Mouse (Mus musculus) liver, embryonic 12.5 days (tissue): Measurements from ENCODE around the gene Nrgn. TPM values are rescaled to one million over a fixed set of nuclear protein-coding genes. Genes with fewer than 3 reads are reported as not detected.

Source experiments
- ATAC-seq: fragments of 200-750 bp; cut with Nextera tagmentation; 2 replicates; pipeline ENCODE4 v1.8.0; 2017; ENCODE audit warnings: moderate number of reproducible peaks, mild to moderate bottlenecking, moderate library complexity
- H3K27ac ChIP-seq: fragments of 300-500 bp; sonication (generic); 2 replicates; pipeline ENCODE4 v1.5.1; 2016; ENCODE audit warnings: mild to moderate bottlenecking
- H3K27me3 ChIP-seq: fragments of 300-500 bp; sonication (generic); replicated peaks from 2 replicates; pipeline ENCODE4 v1.6.1; 2016; ENCODE audit warnings: mild to moderate bottlenecking, moderate library complexity
- H3K36me3 ChIP-seq: fragments of 300-500 bp; sonication (generic); 2 replicates; pipeline ENCODE4 v1.6.1; 2016; ENCODE audit warnings: mild to moderate bottlenecking, moderate library complexity
- H3K4me1 ChIP-seq: fragments of 300-500 bp; sonication (generic); 2 replicates; pipeline ENCODE4 v1.6.1; 2016
- H3K4me2 ChIP-seq: fragments of 300-500 bp; sonication (generic); 2 replicates; pipeline ENCODE4 v1.6.1; 2016; ENCODE audit warnings: mild to moderate bottlenecking, moderate library complexity
- H3K4me3 ChIP-seq: fragments of 300-500 bp; sonication (generic); 2 replicates; pipeline ENCODE4 v1.5.1; 2016; ENCODE audit warnings: mild to moderate bottlenecking, moderate library complexity
- H3K9ac ChIP-seq: fragments of 300-500 bp; sonication (generic); 2 replicates; pipeline ENCODE4 v1.6.1; 2016; ENCODE audit warnings: mild to moderate bottlenecking, moderate library complexity
- H3K9me3 ChIP-seq: fragments of 300-500 bp; sonication (generic); replicated peaks from 2 replicates; pipeline ENCODE4 v1.6.1; 2016; ENCODE audit warnings: mild to moderate bottlenecking, moderate library complexity
- WGBS: fragments of 180-500 bp; shearing (Covaris S2); methylation state at CpG from one replicate; pipeline ENCODE4 v1.1.7; 2016; ENCODE audit not compliant: insufficient replicate concordance; 5-methylcytosine and 5-hydroxymethylcytosine counted together
- polyA plus RNA-seq: library from polyadenylated mRNA; unstranded; fragments of >200 nt; fragmentation: Nextera tagmentation; extraction: Ambion mirVana; gene quantifications from 2 replicates; pipeline ENCODE4 v1.2.1, GENCODE M21; 2016

Gene Nrgn
- 20.6 and 23.4 TPM in 2 replicates for polyA plus RNA-seq

- Histone ChIP-seq H3K4me1 (peaks cover 46% of the 10 kb centered on the region), H3K9me3 (no peaks in the 10 kb centered on the region), H3K9ac (peak within 1 kb of the TSS; percentile 60), H3K4me2 (peak within 1 kb of the TSS; percentile 89), H3K36me3 (no peaks in the 10 kb centered on the region), H3K27ac (no peak within 1 kb of the TSS), H3K27me3 (peaks cover 47% of the 10 kb centered on the region), H3K4me3 (peak within 1 kb of the TSS; percentile 58)
- peak; percentile 83 for ATAC-seq
- 5% methylated on average over 31 of the region's 31 CpGs for WGBS
Observed at GRCm38 (mm10) chr9:37552536-37553293, at the start of gene Nrgn. Gene Nrgn (minus strand): TSS chr9:37552904.

GRCm38 (mm10) chr9:37600538-37601205 lies 48.0 kb upstream of the Nrgn start:
- WGBS: 18% methylated on average over 2 of the region's 2 CpGs
- H3K4me1 ChIP-seq: peaks cover 28% of the 10 kb centered on the region
- peak overlapping the region; percentile 30 for H3K4me2 ChIP-seq
- peak overlapping the region; percentile 72 for H3K27ac ChIP-seq
- H3K9ac ChIP-seq: no peak overlapping the region
- H3K36me3 ChIP-seq: no peaks in the 10 kb centered on the region
- no peaks in the 10 kb centered on the region for H3K27me3 ChIP-seq
- ATAC-seq: peak; percentile 97
- H3K9me3 ChIP-seq: no peaks in the 10 kb centered on the region
- H3K4me3 ChIP-seq: no peak overlapping the region

GRCm38 (mm10) chr9:37598637-37599036 lies 45.9 kb upstream of the Nrgn start:
- no peaks in the 10 kb centered on the region for H3K27me3 ChIP-seq
- H3K27ac ChIP-seq: no peak overlapping the region
- peaks cover 23% of the 10 kb centered on the region for H3K4me1 ChIP-seq
- H3K9ac ChIP-seq: no peak overlapping the region
- no peaks in the 10 kb centered on the region for H3K36me3 ChIP-seq
- no peak overlapping the region for H3K4me2 ChIP-seq
- no peak for ATAC-seq
- no peaks in the 10 kb centered on the region for H3K9me3 ChIP-seq
- H3K4me3 ChIP-seq: no peak overlapping the region
- WGBS: 61% methylated on average over 2 of the region's 2 CpGs

- no peak overlapping the region for H3K4me2 ChIP-seq
- H3K4me1 ChIP-seq: peaks cover 29% of the 10 kb centered on the region
- H3K4me3 ChIP-seq: no peak overlapping the region
- no peak overlapping the region for H3K27ac ChIP-seq
- ATAC-seq: no peak
- 68% methylated on average over 1 of the region's 1 CpGs for WGBS
- H3K27me3 ChIP-seq: no peaks in the 10 kb centered on the region
- no peak overlapping the region for H3K9ac ChIP-seq
- no peaks in the 10 kb centered on the region for H3K9me3 ChIP-seq
- H3K36me3 ChIP-seq: no peaks in the 10 kb centered on the region
Observed at GRCm38 (mm10) chr9:37595570-37595969, 42.9 kb upstream of the Nrgn start.

GRCm38 (mm10) chr9:37593690-37594089 lies 41.0 kb upstream of the Nrgn start:
- H3K4me1 ChIP-seq: peaks cover 18% of the 10 kb centered on the region
- no peak overlapping the region for H3K9ac ChIP-seq
- ATAC-seq: no peak
- WGBS: 88% methylated on average over 3 of the region's 3 CpGs
- H3K9me3 ChIP-seq: no peaks in the 10 kb centered on the region
- no peak overlapping the region for H3K27ac ChIP-seq
- H3K4me2 ChIP-seq: no peak overlapping the region
- no peaks in the 10 kb centered on the region for H3K27me3 ChIP-seq
- H3K36me3 ChIP-seq: no peaks in the 10 kb centered on the region
- H3K4me3 ChIP-seq: no peak overlapping the region

- H3K4me2 ChIP-seq: no peak overlapping the region
- no peak overlapping the region for H3K4me3 ChIP-seq
- H3K27me3 ChIP-seq: no peaks in the 10 kb centered on the region
- 26% methylated on average over 6 of the region's 6 CpGs for WGBS
- H3K27ac ChIP-seq: no peak overlapping the region
- H3K9me3 ChIP-seq: no peaks in the 10 kb centered on the region
- H3K9ac ChIP-seq: no peak overlapping the region
- peaks cover 18% of the 10 kb centered on the region for H3K4me1 ChIP-seq
- no peak for ATAC-seq
- no peaks in the 10 kb centered on the region for H3K36me3 ChIP-seq
Observed at GRCm38 (mm10) chr9:37592633-37593032, 39.9 kb upstream of the Nrgn start.

GRCm38 (mm10) chr9:37592025-37592424 lies 39.3 kb upstream of the Nrgn start:
- H3K27me3 ChIP-seq: no peaks in the 10 kb centered on the region
- 29% methylated on average over 2 of the region's 2 CpGs for WGBS
- H3K4me2 ChIP-seq: no peak overlapping the region
- ATAC-seq: no peak
- H3K36me3 ChIP-seq: no peaks in the 10 kb centered on the region
- H3K9ac ChIP-seq: no peak overlapping the region
- peaks cover 18% of the 10 kb centered on the region for H3K4me1 ChIP-seq
- no peak overlapping the region for H3K4me3 ChIP-seq
- no peak overlapping the region for H3K27ac ChIP-seq
- no peaks in the 10 kb centered on the region for H3K9me3 ChIP-seq

GRCm38 (mm10) chr9:37590381-37590780 lies 37.7 kb upstream of the Nrgn start:
- no peaks in the 10 kb centered on the region for H3K36me3 ChIP-seq
- no peak overlapping the region for H3K4me2 ChIP-seq
- 67% methylated on average over 4 of the region's 4 CpGs for WGBS
- H3K4me3 ChIP-seq: no peak overlapping the region
- H3K27ac ChIP-seq: no peak overlapping the region
- H3K9ac ChIP-seq: no peak overlapping the region
- ATAC-seq: no peak
- peaks cover 15% of the 10 kb centered on the region for H3K4me1 ChIP-seq
- H3K9me3 ChIP-seq: no peaks in the 10 kb centered on the region
- no peaks in the 10 kb centered on the region for H3K27me3 ChIP-seq

GRCm38 (mm10) chr9:37586718-37587117 lies 34.0 kb upstream of the Nrgn start:
- WGBS: 62% methylated on average over 4 of the region's 4 CpGs
- no peaks in the 10 kb centered on the region for H3K27me3 ChIP-seq
- H3K4me3 ChIP-seq: no peak overlapping the region
- no peaks in the 10 kb centered on the region for H3K36me3 ChIP-seq
- H3K27ac ChIP-seq: no peak overlapping the region
- no peak for ATAC-seq
- no peak overlapping the region for H3K9ac ChIP-seq
- H3K4me1 ChIP-seq: 0 out of 2 replicates have a peak, but pooled peaks cover 6% of the 10 kb centered on the region
- H3K4me2 ChIP-seq: no peak overlapping the region
- no peaks in the 10 kb centered on the region for H3K9me3 ChIP-seq

- no peak for ATAC-seq
- H3K27me3 ChIP-seq: no peaks in the 10 kb centered on the region
- H3K4me2 ChIP-seq: no peak overlapping the region
- H3K4me3 ChIP-seq: no peak overlapping the region
- no peaks in the 10 kb centered on the region for H3K36me3 ChIP-seq
- H3K9me3 ChIP-seq: no peaks in the 10 kb centered on the region
- H3K27ac ChIP-seq: no peak overlapping the region
- H3K4me1 ChIP-seq: no peaks in the 10 kb centered on the region
- 74% methylated on average over 5 of the region's 5 CpGs for WGBS
- no peak overlapping the region for H3K9ac ChIP-seq
Observed at GRCm38 (mm10) chr9:37583594-37583993, 30.9 kb upstream of the Nrgn start.

GRCm38 (mm10) chr9:37576436-37576930 lies 23.8 kb upstream of the Nrgn start:
- Histone ChIP-seq H3K36me3 (no peaks in the 10 kb centered on the region), H3K27me3 (no peaks in the 10 kb centered on the region), H3K4me1 (peaks cover 24% of the 10 kb centered on the region), H3K27ac (no peak overlapping the region), H3K4me2 (peak overlapping the region; percentile 28; the same call in 1 of the 2 replicates), H3K4me3 (no peak overlapping the region), H3K9me3 (no peaks in the 10 kb centered on the region), H3K9ac (no peak overlapping the region)
- 31% methylated on average over 14 of the region's 14 CpGs for WGBS
- ATAC-seq: peak; percentile 28; the same call in 1 of the 2 replicates

- no peaks in the 10 kb centered on the region for H3K36me3 ChIP-seq
- H3K27ac ChIP-seq: peak overlapping the region; percentile 45
- H3K27me3 ChIP-seq: no peaks in the 10 kb centered on the region
- no peak overlapping the region for H3K9ac ChIP-seq
- peak; percentile 25 for ATAC-seq
- H3K4me1 ChIP-seq: peaks cover 62% of the 10 kb centered on the region
- 10% methylated on average over 3 of the region's 3 CpGs for WGBS
- 0 out of 2 replicates have a peak overlapping the region, but pooled peaks have one; percentile 20 for H3K4me2 ChIP-seq
- no peak overlapping the region for H3K4me3 ChIP-seq
- no peaks in the 10 kb centered on the region for H3K9me3 ChIP-seq
Observed at GRCm38 (mm10) chr9:37572204-37572876, 19.6 kb upstream of the Nrgn start.
